Mouse (Mus musculus) megakaryocyte-erythroid progenitor cell, adult 5-6 weeks (primary cell): ENCODE measurements around the gene Uchl1. TPM values are rescaled to one million over a fixed set of nuclear protein-coding genes. Genes with fewer than 3 reads are reported as not detected.

Experiments
- ATAC-seq: replicated peaks from 2 replicates; pipeline ENCODE4 v1.8.0; 2016; ENCODE audit warnings: mild to moderate bottlenecking, inconsistent platforms; ENCODE audit not compliant: severe bottlenecking, poor library complexity, low FRiP score, low TSS enrichment
- total RNA-seq, 2 experiments: library from RNA; stranded (forward) in 1 of 2; stranded (reverse) in 1 of 2; fragments of 200-1000, 215-1000 nt in 1 of 2; fragments of >200 nt in 1 of 2; fragmentation: Nextera tagmentation in 1 of 2; gene quantifications; 2 replicates each; pipeline ENCODE4 v1.2.3; 2014 to 2017

The Uchl1 gene
- total RNA-seq (2014; fragmentation: Nextera tagmentation) (0.48 TPM in 1 of 2 replicates, not detected in the other), total RNA-seq (2017) (1.4 TPM in 1 of 2 replicates, not detected in the other)

- ATAC-seq, result no peak
Observed at GRCm38 (mm10) chr5:66675983-66676382, at the start of gene Uchl1. Gene Uchl1, plus strand, starts transcription at chr5:66676091.

GRCm38 (mm10) chr5:66627805-66628204 lies 48.1 kb upstream of the Uchl1 start:
- ATAC-seq, result peak; percentile 74; the same call in 1 of the 2 replicates

- no peak for ATAC-seq
Observed at GRCm38 (mm10) chr5:66635459-66636079, 40.3 kb upstream of the Uchl1 start.

GRCm38 (mm10) chr5:66642156-66642555 lies 33.7 kb upstream of the Uchl1 start:
- no peak for ATAC-seq

GRCm38 (mm10) chr5:66643260-66643659 lies 32.6 kb upstream of the Uchl1 start:
- ATAC-seq, result no peak

- no peak for ATAC-seq
Observed at GRCm38 (mm10) chr5:66647504-66647903, 28.4 kb upstream of the Uchl1 start.

GRCm38 (mm10) chr5:66654220-66654619 lies 21.7 kb upstream of the Uchl1 start:
- ATAC-seq, result no peak

- no peak for ATAC-seq
Observed at GRCm38 (mm10) chr5:66675189-66675890, 551 bp upstream of the Uchl1 start.

- 0 out of 2 replicates have a peak, but pooled peaks have one; percentile 65 for ATAC-seq
Observed at GRCm38 (mm10) chr5:66676457-66677117, 696 bp downstream of the Uchl1 start.

- no peak for ATAC-seq
Observed at GRCm38 (mm10) chr5:66677411-66678345, 1.8 kb downstream of the Uchl1 start.

GRCm38 (mm10) chr5:66679222-66679621 lies 3.3 kb downstream of the Uchl1 start:
- ATAC-seq, result no peak

- ATAC-seq, result no peak
Observed at GRCm38 (mm10) chr5:66685930-66686329, 10.0 kb downstream of the Uchl1 start.

- no peak for ATAC-seq
Observed at GRCm38 (mm10) chr5:66686863-66687262, 11.0 kb downstream of the Uchl1 start.

- no peak for ATAC-seq
Observed at GRCm38 (mm10) chr5:66687737-66688136, 11.8 kb downstream of the Uchl1 start.

- no peak for ATAC-seq
Observed at GRCm38 (mm10) chr5:66688286-66688685, 12.4 kb downstream of the Uchl1 start.

- no peak for ATAC-seq
Observed at GRCm38 (mm10) chr5:66689796-66690195, 13.9 kb downstream of the Uchl1 start.

- no peak for ATAC-seq
Observed at GRCm38 (mm10) chr5:66693231-66693630, 17.3 kb downstream of the Uchl1 start.

- no peak; the same call in 1 of the 2 replicates for ATAC-seq
Observed at GRCm38 (mm10) chr5:66697119-66697518, 21.2 kb downstream of the Uchl1 start.

- no peak for ATAC-seq
Observed at GRCm38 (mm10) chr5:66699911-66700310, 24.0 kb downstream of the Uchl1 start.
